Mouse (Mus musculus) heart, embryonic 16.5 days (tissue): ENCODE results near the gene Slc25a44. TPM values are rescaled to one million over a fixed set of nuclear protein-coding genes. Genes with fewer than 3 reads are reported as not detected.

Experiments used
- microRNA-seq: library from miRNA; unstranded; fragments of <30 nt; microRNA quantifications from one replicate; pipeline ENCODE4, GENCODE M21; 2017
- polyA plus RNA-seq: library from polyadenylated mRNA; unstranded; fragments of >200 nt; fragmentation: Nextera tagmentation; extraction: Ambion mirVana; gene quantifications from 2 replicates; pipeline ENCODE4 v1.2.1, GENCODE M21; 2015

Slc25a44 gene
- polyA plus RNA-seq, 1 experiment from 2014 or later: 13.3 TPM

Small RNAs within 50 kb of the gene (microRNA-seq; reads per million reads assigned to microRNA genes)
- gene Mir7011: not detected

Other genes with a start within 250 kb of the Slc25a44 start
- gene Rhbg, start 170.4 kb downstream of the Slc25a44 start, polyA plus RNA-seq: 0.09 and 0.21 TPM in 2 replicates
- 0.19 TPM in 1 of 2 replicates, not detected in the other for gene Gm38392, start 137.9 kb downstream of the Slc25a44 start, polyA plus RNA-seq
- gene Tsacc, start 128.1 kb downstream of the Slc25a44 start, polyA plus RNA-seq: 13.4 and 16.1 TPM in 2 replicates
- 383 and 394 TPM in 2 replicates for gene Cct3, start 128.0 kb downstream of the Slc25a44 start, polyA plus RNA-seq
- 142 and 149 TPM in 2 replicates for gene Glmp, start 100.1 kb downstream of the Slc25a44 start, polyA plus RNA-seq
- gene Tmem79, start 89.0 kb downstream of the Slc25a44 start, polyA plus RNA-seq: 1.7 and 2.6 TPM in 2 replicates
- gene Smg5, start 88.9 kb downstream of the Slc25a44 start, polyA plus RNA-seq: 50.1 and 51.0 TPM in 2 replicates
- gene Paqr6, start 60.6 kb downstream of the Slc25a44 start, polyA plus RNA-seq: 3.2 and 4.2 TPM in 2 replicates
- 0.21 TPM in 1 of 2 replicates, not detected in the other for gene Bglap3, start 52.4 kb downstream of the Slc25a44 start, polyA plus RNA-seq
- gene Bglap2, start 46.4 kb downstream of the Slc25a44 start, polyA plus RNA-seq: not detected in 2 replicates
- not detected in 2 replicates for gene Bglap, start 40.7 kb downstream of the Slc25a44 start, polyA plus RNA-seq
- 98.2 and 98.4 TPM in 2 replicates for gene Pmf1, start 14.8 kb downstream of the Slc25a44 start, polyA plus RNA-seq
- gene Sema4a, start 36.0 kb upstream of the Slc25a44 start, polyA plus RNA-seq: 3.0 and 3.7 TPM in 2 replicates
- gene Lmna, start 84.8 kb upstream of the Slc25a44 start, polyA plus RNA-seq: 127 and 129 TPM in 2 replicates
- 5.3 and 5.7 TPM in 2 replicates for gene Mex3a, start 107.3 kb upstream of the Slc25a44 start, polyA plus RNA-seq
- gene Rab25, start 123.2 kb upstream of the Slc25a44 start, polyA plus RNA-seq: 2.2 and 5.2 TPM in 2 replicates
- 136 and 139 TPM in 2 replicates for gene Lamtor2, start 127.9 kb upstream of the Slc25a44 start, polyA plus RNA-seq
- 28.8 and 32.0 TPM in 2 replicates for gene Ubqln4, start 128.6 kb upstream of the Slc25a44 start, polyA plus RNA-seq
- 136 and 161 TPM in 2 replicates for gene Ssr2, start 150.7 kb upstream of the Slc25a44 start, polyA plus RNA-seq
- 76.7 and 85.5 TPM in 2 replicates for gene Arhgef2, start 180.8 kb upstream of the Slc25a44 start, polyA plus RNA-seq
- not detected in 2 replicates for gene Rxfp4, start 228.0 kb upstream of the Slc25a44 start, polyA plus RNA-seq